Mouse (Mus musculus): ENCODE results near the gene Fastkd5.
A peak's percentile ranks its signal among the peaks of the same experiment; 100 is the strongest.

Fastkd5 gene

DNA sequence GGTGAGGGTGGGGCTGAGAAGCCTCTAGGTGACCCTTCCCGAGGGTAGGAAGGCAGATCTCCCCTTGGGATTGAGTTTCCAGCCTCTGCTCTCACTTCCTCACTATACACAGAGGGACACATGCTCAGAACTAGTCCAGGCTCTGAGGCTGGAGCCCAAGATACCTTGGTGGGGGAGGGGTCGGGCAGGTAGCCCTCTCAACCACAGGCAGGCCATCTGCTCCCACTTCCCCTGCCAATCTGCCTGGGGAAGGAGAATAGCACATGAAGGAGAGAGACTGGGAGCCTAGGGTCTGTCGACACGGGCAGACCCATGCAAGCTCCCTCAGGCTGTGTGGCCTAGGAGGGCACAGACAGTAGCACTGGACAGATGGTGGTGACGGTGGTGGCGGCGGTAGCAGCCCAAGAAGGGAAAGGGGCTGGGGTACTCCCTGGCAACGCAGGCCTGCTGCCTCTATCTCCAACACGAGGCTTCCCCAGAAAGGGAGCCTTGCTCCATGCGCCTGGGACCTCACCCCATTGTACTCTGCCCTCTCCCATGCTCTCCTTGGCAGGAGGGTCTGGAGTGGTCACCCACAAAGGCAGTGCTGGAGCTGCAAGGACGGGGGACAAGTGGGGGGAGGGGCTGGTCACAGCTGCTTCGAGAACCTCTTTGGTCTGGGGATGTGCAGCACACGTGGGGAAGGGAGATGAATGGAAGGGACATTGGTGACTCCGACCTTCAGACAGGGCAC is 4.3 kb upstream of the Fastkd5 start:
- peak in 1 of 2 experiments; percentile 58 for DNase-seq (ENCODE audit: low spot score in 2 of 2)

DNA sequence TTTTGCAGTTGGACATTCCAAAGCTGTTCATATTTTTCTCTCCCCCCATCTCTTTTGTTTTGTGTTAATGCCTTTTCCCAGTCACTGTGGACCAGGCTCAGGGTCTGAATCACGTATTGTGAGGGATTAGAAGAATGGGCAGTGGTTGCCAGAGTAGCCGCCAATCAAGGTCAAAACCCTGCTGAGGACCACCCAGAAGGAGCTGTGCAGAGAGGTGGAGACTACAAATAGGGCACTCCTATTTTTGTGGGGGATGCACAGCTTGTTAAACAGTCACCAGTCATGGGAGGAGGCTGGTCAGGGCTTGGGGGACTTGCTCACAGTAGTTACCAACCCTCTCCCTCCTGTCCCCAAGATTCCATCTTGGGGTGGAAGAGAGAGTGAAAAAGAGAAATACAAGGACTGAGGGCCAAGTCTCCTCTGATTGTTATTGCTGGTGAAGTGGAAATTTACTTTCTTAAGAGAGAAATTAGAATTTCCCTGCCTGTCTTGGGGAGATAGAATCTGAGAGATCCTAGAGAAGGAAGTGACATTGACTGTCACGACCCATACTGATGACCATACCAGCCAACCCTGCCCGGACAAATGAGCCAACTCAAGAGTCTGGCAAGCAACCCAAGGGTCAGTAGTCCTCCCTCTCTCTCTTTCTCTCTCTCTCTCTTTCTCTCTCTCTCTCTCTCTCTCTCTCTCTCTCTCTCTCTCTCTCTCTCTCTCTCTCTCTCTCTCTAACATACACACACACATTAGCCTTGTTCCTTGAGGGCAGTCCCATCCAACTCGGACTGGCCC is 3.3 kb upstream of the Fastkd5 start:
- no peak for DNase-seq (ENCODE audit: low spot score in 2 of 2)

DNA sequence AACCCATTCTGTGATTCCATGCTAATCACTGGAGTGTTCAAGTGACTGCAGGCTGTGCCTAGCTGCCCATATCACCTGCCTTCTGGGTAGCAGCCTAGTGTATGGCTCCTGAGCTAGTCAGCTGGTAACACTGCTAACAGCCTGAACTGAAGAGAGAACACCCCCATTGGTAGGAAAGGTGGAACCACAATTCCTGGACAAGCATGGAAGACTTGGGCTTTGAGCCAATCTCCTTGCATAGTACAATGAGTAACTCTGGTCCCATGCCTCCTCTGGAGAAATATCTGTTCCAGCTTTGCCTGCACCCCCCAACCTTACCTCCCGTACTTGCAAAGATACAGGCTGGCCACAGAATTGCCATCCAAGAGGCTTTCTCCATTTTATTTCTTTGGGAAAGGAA is 2.6 kb upstream of the Fastkd5 start:
- DNase-seq (ENCODE audit: low spot score in 2 of 2), result no peak

- DNase-seq (ENCODE audit: low spot score in 2 of 2), result no peak
Measured at GRCm38 (mm10) chr2:130629080-130629838, 568 bp downstream of the Fastkd5 start.

DNA sequence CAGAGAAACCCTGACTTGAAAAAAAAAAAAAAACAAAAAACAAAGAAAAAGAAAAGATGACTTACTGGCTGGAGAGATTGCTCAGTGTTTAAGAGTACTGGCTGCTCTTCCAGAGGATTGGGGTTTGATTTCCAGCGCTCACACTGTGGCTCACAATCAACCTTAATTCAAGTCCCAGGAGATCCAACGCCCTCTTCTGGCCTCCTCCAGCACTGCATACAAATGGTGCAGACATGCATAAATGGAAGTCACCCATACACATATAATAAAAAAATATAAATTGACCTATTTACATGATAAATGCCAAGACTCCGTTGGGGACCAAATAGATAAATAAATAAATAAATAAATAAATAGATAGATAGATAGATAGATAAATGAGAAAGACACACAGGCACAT is 1.4 kb downstream of the Fastkd5 start:
- no peak for DNase-seq (ENCODE audit: low spot score in 2 of 2)

DNA sequence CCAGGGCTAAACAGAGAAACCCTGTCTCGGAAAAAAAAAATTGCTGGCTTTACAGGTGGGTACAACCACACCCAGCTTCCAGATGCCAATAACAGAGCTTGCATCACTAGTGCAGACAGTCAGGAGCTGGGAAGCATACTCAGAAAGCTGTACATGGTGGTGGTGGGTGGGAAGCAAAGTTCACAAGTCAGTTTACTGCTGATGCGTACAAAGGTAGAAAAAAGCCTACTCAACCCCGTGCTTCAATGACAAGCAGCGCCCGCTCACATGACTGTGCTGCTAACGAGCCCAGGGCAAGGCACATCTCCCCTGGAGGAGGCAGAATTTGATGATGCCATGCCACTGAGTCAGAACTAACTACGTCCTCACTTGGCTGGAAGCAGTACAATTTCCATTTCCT is 10.9 kb downstream of the Fastkd5 start:
- DNase-seq (ENCODE audit: low spot score in 2 of 2), result no peak

DNA sequence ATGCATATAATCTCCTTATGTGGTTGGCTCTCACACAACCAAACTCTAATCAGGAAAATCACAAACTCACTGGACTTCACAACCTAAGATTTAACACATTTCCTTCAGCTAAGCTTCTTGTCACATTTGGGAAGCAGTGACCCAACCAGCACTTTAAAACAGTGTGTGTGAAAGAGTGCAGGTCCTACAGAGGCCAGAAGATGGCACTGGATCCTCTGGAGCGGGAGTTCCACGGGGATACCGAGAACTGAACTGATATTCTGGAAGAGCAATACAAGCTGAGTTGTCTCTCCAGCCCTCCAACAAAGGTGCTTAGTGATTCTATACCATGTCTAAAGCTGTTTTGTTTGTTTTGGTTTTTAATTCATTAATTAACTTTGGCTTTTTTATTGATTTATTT is 16.7 kb downstream of the Fastkd5 start:
- DNase-seq (ENCODE audit: low spot score in 2 of 2), result peak in 1 of 2 experiments; percentile 21

DNA sequence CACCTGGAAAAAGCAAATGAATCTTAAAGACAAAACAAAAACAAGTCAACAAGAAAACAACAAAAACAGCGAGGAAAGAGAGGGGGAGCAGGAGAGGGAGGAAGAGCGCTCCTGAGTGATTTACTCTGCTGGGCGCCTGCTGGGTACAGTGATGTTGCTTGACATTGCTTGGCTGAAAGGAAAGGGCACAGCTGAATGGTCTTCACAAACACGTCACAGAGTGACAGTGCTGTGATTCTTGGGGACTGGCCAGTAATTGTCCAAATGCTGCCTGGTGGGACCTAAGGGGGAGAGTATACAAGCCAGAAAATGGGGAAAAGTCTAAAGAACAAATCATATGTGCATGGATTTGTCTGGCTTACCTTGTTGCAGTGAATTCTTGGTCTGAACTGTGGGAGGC is 27.6 kb downstream of the Fastkd5 start:
- DNase-seq (ENCODE audit: low spot score in 2 of 2), result no peak

GRCm38 (mm10) chr2:130598399-130598798 is 31.4 kb downstream of the Fastkd5 start:
- DNase-seq (ENCODE audit: low spot score in 2 of 2), result no peak

DNA sequence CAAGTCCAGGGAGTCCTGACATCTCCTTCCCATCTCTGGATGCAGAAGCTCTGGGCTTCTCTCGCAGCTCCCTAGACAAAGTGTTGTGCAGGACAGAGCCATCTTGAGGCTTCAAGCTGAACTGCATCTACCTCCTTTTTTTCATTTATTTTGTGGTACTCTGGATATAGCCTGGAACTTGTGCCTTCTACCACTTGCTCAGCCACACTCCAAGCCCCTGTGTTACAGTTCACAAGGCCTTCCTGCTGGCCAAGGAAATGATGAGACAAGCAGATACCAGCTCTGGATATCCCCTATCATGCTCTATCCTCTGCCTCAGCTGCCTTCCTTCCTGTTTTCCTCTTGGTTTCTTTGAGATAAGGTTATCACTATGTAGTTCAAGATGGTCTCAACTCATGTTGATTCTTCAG is 32.2 kb downstream of the Fastkd5 start:
- DNase-seq (ENCODE audit: low spot score in 2 of 2), result peak in 1 of 2 experiments; percentile 24

- DNase-seq (ENCODE audit: low spot score in 2 of 2), result no peak
Measured at GRCm38 (mm10) chr2:130595596-130595995, 34.2 kb downstream of the Fastkd5 start.

- no peak for DNase-seq (ENCODE audit: low spot score in 2 of 2)
Measured at GRCm38 (mm10) chr2:130591016-130591415, 38.8 kb downstream of the Fastkd5 start.

DNA sequence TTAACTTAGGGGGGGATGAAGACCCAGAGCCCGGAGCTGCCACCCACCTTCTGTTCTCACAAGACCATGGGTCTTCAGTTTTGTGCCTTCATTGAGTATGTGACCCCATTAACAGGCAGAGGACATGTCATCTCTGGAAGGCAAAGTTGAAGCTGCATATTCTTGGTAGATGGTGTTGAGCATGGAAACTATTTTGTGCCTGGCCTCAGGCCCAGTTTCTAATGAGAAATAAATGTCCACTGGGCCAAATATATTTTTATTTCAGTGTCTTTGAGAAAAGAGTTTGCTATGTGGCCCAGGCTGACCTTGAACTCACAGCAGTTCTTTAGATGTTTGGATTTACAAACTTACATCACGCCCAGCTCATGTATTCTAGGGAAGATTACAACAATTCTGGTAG is 40.1 kb downstream of the Fastkd5 start:
- no peak for DNase-seq (ENCODE audit: low spot score in 2 of 2)

GRCm38 (mm10) chr2:130589157-130589556 is 40.7 kb downstream of the Fastkd5 start:
- DNase-seq (ENCODE audit: low spot score in 2 of 2), result no peak

DNA sequence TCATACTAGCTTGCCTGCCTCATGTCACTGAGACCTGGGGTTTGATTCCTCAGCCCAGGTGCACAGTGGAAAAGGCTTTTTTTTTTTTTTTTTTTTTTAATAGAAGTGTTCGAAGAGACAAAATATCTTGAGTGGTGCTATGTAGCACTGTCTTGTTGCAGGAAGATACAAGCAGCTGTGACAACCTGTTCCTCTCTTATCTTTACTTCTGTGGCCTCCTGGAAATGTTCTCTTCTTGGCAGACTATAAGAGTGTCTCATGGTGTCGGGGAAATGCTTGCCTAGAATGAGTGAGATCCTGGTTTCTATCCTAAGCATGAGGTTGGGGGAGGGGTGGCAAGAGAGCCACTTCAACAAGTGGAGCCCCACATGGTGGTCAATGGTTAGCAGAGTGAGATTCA is 41.5 kb downstream of the Fastkd5 start:
- DNase-seq (ENCODE audit: low spot score in 2 of 2), result no peak

DNA sequence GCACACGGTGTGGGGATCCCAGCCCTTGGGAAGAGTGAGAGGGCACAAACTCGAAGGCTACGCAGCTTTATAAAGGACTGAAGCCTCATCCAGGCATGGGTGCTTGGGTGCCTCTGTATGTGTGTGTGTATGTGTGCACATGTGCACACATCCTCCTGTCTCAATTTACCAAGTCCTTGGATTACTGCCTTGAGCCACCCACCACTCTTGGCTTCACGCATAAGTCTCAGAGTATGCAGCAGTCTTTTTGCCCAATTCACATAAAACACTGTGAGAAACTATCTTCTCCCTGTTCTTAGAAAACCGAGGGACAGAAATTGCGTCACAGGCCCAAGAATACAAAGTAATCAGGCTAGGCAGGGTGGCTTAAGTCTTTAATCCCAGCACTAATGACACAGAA is 43.8 kb downstream of the Fastkd5 start:
- DNase-seq (ENCODE audit: low spot score in 2 of 2), result no peak

DNA sequence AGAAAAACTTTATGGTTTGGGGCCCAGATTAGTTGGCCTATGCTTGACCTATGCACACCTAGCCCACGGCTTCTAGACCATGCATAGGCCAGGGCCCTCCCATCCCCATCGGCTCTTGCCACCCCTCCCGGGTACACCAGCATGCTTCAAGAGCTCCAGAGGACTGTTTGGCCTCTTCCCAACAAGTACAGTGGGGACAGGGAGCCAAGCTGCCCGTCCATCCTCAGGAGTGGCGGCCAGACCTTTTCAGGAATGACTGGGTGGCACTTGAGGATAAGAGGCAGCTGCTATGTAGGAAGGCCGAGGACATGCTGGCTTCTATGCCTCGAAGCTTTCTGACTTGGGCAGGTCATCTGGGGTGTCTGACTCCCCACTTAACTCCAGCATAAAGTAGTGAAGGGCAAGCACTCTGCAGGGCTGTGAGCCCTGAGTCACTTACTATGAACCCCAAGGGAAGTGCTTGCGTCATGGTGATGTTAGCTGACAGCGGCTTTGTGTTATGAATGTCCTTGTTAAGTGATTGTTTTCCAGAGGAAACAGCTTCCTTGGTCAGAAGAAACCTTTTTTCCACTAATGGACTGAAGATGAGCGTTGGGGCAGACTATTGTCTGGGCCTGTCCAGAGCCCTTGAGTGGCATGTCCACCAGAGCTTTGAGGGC is 45.8 kb downstream of the Fastkd5 start:
- DNase-seq (ENCODE audit: low spot score in 2 of 2), result no peak

- DNase-seq (ENCODE audit: low spot score in 2 of 2), result no peak
Measured at GRCm38 (mm10) chr2:130582552-130582951, 47.3 kb downstream of the Fastkd5 start, which contains the start of gene Avp. TSS of gene Avp (minus strand) at chr2:130582554.

DNA sequence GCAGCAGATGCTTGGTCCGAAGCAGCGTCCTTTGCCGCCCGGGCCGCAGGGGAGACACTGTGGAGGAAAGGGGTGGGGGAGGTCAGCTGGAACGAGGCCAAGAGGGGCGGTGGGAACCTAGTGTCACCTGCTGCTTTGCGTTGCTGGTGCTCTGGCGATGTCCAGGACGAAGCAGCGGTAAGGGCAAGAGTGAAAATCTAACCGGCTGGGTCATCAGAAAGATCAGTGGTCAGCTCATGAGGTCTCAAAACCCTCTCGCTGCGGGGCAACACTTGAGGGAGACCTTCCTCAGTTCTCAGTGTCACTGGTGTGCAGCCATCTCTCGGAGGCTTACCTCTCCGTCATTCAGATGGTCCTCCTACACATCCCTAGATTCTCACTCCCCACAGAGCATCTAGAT is 48.6 kb downstream of the Fastkd5 start:
- DNase-seq (ENCODE audit: low spot score in 2 of 2), result no peak

DNA sequence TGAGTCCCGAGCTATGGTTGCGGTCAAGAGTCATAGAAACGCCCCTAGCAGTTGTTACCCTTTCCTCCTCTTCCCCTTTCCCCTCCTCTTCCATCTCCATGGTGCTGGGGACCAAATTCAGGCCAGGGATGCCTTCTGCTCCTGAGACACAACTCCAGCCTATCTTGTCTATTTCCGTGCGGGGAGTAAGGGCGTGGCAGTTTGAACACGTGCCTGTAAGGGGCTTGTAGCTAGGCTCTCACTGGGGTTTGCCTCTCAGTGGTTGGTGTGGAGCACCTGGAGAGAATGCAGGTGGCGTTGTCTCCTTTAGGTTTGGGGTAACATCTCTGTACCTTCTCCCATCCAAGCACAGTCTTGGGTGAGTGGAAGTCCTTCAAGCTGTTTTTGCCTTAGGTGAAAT is 50.0 kb downstream of the Fastkd5 start:
- DNase-seq (ENCODE audit: low spot score in 2 of 2), result no peak

GRCm38 (mm10) chr2:130578148-130578547 is 51.7 kb downstream of the Fastkd5 start:
- DNase-seq (ENCODE audit: low spot score in 2 of 2), result peak in 1 of 2 experiments; percentile 63

DNA sequence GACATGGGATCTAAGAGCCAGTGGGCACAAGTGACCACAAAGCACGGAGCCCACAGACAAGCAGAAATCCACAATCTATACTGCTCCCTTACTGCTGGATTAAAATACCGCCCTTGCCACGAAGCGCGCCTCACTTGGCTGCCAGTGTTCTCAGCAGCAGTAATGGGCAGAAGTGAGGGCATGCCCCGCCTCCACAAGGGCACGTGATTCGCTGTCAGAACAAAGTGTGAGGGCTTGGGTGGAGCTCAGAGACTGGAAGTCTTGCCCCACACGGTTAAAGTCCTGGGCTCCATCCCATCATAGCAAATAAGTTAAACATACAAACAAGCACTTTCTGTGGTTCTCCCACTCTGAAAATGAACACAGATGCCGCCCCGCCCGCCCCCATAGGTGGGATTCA is 52.2 kb downstream of the Fastkd5 start:
- DNase-seq (ENCODE audit: low spot score in 2 of 2), result no peak

All from cerebellum, postnatal 4 days (tissue).